Mouse (Mus musculus): ENCODE results near the gene Cdc34b.

DNA sequence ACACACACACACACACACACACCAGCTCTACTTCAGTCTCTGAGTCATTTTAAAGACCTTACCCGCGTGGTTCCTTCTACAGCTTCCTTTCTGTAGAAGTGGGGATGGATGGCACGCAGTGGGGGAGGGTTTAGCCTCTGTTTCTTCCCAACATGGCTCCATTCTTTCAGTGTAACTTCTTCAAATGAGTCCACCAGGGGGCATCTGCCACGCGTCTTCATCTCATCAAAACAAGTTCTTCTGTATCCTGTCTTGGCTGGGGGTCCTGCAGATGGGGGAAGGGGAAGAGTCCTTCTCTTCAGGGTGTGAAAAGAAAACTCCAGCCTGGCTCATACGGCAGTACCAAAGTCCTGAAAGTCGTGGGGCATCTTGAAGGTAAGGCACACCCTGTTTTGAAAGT is 37.6 kb upstream of the Cdc34b start:
- TF ChIP-seq CTCF (IDR thresholded peaks at IDR 0.05; ENCODE audit: low read depth, low read length) (no peak), GATA2 (IDR thresholded peaks at IDR 0.05; ENCODE audit: borderline replicate concordance, low read depth, low read length) (no peak), GATA1 (IDR thresholded peaks at IDR 0.05; ENCODE audit: borderline replicate concordance, low read length) (no peak), TAL1 (conservative IDR thresholded peaks at IDR 0.05; ENCODE audit: low read depth, low read length) (no peak), POLR2AphosphoS5 (IDR thresholded peaks at IDR 0.05; ENCODE audit: insufficient replicate concordance, low read depth, low read length) (no peak)

All from G1E (cell line).